Mouse (Mus musculus) c-Kit-negative CD71-positive TER-119-positive erythroid progenitor cells, embryonic 14.5 days (primary cell): Measurements from ENCODE around the gene Sugp1.
"Not testable (repeated sequence)": the region's sequence is repeated elsewhere in the genome, so short reads cannot be mapped to it uniquely, and the experiment has no call there.

Source experiments
- DNase-seq: peaks from one replicate; pipeline ENCODE4 v3.0.0-alpha.2; 2013; ENCODE audit warnings: low read depth, low spot score

Sugp1 gene

GRCm38 (mm10) chr8:70042583-70043455, at the start of gene Sugp1, which contains the start of gene Mau2:
Gene Sugp1, plus strand, starts transcription at chr8:70042813.
Gene Mau2, minus strand, starts transcription at chr8:70042734.
- DNase-seq, result peak; percentile 97

- no peak for DNase-seq
Observed at GRCm38 (mm10) chr8:69995422-69995775, 47.2 kb upstream of the Sugp1 start.

- DNase-seq, result peak; percentile 100
Observed at GRCm38 (mm10) chr8:69995776-69996588, 46.6 kb upstream of the Sugp1 start, which contains the start of gene Gatad2a. Gene Gatad2a, minus strand, starts transcription at chr8:69996384.

DNA sequence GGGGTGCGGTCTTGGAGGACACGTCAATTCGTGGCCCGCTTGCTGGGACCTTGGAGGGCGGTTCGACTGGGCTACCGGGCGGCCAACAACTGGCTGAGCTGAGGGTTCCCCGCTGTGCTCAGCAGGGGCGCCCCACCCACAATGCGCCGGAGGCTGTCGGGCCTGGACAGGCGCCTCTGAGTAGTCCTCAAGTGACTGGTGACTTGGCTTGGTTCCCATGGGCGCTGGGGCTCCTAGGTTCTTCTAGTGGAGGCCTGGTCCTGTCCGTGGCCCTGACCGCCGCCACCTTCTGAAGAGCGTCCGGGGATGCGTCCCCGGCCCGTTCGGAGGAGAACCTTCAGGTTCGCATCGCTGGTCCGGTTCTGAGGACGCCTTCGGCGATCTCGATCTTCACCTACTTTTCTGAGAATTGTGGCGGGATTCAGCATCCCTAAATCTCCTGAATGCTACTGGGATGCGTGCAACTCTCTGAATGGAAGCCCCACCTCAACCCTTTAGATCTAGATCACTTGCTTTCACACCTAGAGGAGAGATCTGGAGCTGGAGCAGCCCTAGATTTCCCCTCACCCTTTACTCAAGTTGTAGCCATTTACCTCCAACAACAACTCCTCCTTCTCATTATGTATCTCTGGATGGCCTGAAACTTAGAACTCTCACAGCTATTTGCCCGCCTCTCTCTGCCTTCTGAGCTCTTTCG, 45.9 kb upstream of the Sugp1 start:
- no peak for DNase-seq

- no peak for DNase-seq
Observed at GRCm38 (mm10) chr8:69998706-69999105, 43.9 kb upstream of the Sugp1 start.

DNA sequence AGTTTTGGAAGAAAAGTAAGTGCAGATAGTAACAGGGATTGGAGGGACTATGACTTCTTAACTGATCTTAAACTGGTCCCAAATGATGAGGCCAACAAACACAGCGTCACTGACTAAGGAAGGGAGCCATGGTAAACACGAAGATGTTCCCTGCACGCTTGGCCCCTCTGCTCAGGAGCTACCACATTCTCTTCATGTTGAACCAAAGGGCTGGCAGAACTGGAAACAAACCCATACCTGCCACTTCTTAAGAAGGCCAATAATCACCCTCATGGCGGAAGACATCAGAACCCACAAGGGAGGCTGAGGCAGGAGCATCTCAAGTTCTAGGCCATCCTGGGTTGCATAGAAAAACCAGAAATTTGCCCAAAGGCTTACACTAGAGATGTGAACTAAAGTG, 43.4 kb upstream of the Sugp1 start:
- no peak for DNase-seq

GRCm38 (mm10) chr8:70000226-70000625, 42.4 kb upstream of the Sugp1 start:
- DNase-seq, result no peak

DNA sequence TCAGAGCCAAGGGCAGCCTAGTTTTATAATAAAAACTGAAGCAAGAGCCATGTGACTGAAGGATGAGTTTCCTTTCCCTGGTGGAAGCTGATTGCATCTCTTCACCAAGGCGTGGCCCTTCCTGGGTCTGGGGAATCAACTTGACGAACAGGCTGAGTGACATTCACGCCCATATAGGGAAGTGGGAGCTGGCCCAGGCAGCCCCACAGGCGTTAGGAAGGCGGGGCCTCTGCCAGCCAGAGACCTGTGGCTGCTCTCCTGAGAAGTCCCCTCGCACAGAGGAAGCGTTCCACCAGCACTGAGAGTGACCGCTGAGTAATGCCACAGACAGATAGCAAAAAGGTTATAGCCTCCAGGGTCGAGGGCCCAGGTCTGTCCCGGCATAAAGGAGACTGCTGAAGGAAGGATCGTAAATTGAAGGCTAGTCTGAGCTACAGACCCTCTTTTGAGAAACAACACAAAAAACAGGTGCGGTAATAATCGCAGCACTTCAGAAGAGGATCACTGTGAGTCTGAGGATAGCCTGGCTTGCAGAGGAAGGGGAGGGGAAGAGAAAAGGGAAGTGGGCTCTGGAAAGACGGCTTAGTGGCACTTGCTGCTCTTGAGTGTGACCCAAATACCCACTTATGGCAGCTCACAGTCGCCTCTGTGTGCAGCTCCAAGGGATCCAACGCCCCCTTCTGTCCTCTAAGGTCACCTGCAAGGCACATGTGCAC, 41.3 kb upstream of the Sugp1 start:
- peak; percentile 67 for DNase-seq

- DNase-seq, result not testable (repeated sequence)
Observed at GRCm38 (mm10) chr8:70001892-70002191, 40.8 kb upstream of the Sugp1 start.

DNA sequence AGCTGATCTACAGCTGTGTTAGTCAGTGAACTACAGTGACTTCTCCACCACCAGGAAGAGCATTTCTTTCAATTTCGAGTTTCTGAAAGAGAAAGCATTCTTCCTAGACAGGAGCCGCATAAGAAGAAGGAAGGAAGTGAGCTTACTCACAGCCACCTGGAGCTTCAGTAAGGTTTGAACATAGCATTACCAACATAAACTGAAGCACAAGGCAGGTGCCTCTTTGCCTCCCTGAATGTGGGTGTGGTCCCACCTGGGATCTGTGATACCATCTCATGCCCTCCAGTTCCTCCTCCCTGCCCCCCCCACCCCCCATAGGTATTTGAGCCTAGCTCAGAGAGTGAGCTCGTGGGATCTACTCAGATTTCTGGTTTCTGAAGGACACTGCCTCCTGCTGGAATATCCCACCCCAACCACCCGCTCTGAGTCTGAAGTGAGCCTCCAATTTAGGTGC, 39.4 kb upstream of the Sugp1 start:
- no peak for DNase-seq

DNA sequence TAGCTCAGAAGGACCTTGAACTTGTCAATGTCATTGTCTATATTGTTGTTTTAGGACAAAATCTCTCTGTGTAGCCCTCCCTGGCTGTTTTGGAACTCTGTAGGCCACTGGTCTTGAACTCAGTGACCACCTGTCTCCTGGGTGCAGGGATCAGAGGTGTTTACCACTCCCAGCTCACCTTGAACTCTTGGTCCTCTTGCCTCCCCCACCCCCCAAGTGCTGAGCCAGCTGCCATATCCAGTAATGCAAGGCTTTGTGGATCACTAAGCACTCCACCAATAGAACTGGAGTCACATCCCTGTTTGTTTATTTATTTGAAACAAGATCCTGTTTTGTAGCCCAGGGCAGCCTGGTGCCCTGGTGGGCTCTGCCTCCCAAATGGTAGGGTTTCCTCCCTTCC, 38.3 kb upstream of the Sugp1 start:
- DNase-seq, result no peak

DNA sequence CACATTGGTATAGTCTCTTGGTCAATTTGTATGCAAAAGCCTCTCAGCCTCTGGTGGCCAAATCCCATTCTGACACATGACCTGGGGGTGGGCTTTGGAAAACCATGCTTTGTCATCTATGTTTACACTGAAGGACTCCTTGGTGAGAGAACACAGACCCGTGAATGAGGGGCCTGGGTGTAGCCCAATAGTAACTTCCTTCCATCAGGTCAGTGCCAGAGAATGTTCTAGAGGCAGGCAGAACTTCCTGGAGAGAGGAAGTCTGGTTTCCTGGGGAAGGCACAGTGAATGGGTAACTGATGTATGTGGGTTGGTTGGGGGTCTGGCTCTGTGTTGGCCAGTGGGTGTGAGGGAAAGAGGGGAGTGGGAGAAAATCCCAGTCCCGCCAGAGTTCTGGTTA, 37.4 kb upstream of the Sugp1 start:
- no peak for DNase-seq

GRCm38 (mm10) chr8:70010796-70011195, 31.8 kb upstream of the Sugp1 start:
- not testable (repeated sequence) for DNase-seq

GRCm38 (mm10) chr8:70012350-70012749, 30.3 kb upstream of the Sugp1 start:
- no peak for DNase-seq

- DNase-seq, result no peak
Observed at GRCm38 (mm10) chr8:70012763-70013162, 29.9 kb upstream of the Sugp1 start.

DNA sequence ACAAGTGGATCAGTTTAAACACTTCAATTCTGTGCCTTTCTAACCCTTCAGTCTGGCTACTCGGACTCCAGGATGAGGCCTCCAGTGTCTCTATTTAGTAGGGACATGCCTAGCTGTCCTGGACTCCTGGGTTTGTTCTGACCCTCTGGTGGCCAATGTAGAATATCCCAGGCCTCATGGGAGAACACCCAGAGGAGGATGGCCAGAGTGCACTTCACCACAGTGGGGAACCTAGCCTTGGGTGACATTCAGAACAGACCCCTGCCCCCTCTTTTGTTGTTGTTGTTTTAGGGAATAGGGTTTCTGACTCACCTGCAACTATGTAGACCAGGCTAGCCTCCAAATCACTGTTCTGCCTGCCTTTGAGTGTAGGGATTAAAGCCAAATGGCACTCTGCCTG, 27.6 kb upstream of the Sugp1 start:
- DNase-seq, result no peak

- DNase-seq, result no peak
Observed at GRCm38 (mm10) chr8:70023596-70023995, 19.0 kb upstream of the Sugp1 start.

GRCm38 (mm10) chr8:70026151-70026550, 16.5 kb upstream of the Sugp1 start:
- no peak for DNase-seq

GRCm38 (mm10) chr8:70030255-70030654, 12.4 kb upstream of the Sugp1 start:
- no peak for DNase-seq

DNA sequence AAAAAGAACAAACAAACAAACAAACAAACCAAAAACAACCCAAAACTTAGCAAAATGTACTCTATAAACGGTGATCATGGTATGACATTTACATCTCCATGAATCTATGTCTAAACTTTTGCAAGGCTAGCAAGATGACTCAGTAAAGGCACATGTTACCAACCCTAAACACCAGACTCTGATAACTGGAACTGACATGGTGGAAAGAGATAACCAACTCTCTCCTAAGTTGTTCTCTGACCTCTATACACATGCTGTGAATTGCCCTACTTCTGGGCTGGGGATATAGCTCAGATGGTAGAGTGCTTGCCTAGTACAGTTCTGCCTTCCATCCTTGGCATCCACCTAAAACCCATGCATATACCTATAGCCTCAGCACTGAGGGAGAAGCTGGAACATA, 4.6 kb upstream of the Sugp1 start:
- no peak for DNase-seq

GRCm38 (mm10) chr8:70041885-70042546, 597 bp upstream of the Sugp1 start:
- peak; percentile 44 for DNase-seq
